Mouse (Mus musculus): ENCODE measurements around the gene Tnfrsf9.
A peak's percentile ranks its signal among the peaks of the same experiment; 100 is the strongest.
"Not testable (repeated sequence)": the region's sequence is repeated elsewhere in the genome, so short reads cannot be mapped to it uniquely, and the experiment has no call there.

Gene Tnfrsf9

GRCm38 (mm10) chr4:150914290-150914733 is at the start of gene Tnfrsf9, which contains the start of gene Park7:
Gene Tnfrsf9, plus strand, starts transcription at chr4:150914562.
Gene Park7, minus strand, starts transcription at chr4:150914437.
- DNase-seq (ENCODE audit: low spot score) = peak; percentile 96

- peak; percentile 23 for DNase-seq (ENCODE audit: low spot score)
Observed at GRCm38 (mm10) chr4:150865371-150865770, 49.0 kb upstream of the Tnfrsf9 start.

GRCm38 (mm10) chr4:150866069-150866468 is 48.3 kb upstream of the Tnfrsf9 start:
- DNase-seq (ENCODE audit: low spot score) = no peak

- DNase-seq (ENCODE audit: low spot score) = no peak
Observed at GRCm38 (mm10) chr4:150866494-150866893, 47.9 kb upstream of the Tnfrsf9 start.

GRCm38 (mm10) chr4:150868161-150868560 is 46.2 kb upstream of the Tnfrsf9 start:
- no peak for DNase-seq (ENCODE audit: low spot score)

GRCm38 (mm10) chr4:150868859-150869258 is 45.5 kb upstream of the Tnfrsf9 start:
- DNase-seq (ENCODE audit: low spot score) = no peak

- DNase-seq (ENCODE audit: low spot score) = no peak
Observed at GRCm38 (mm10) chr4:150869276-150870197, 44.8 kb upstream of the Tnfrsf9 start.

GRCm38 (mm10) chr4:150870963-150871391 is 43.4 kb upstream of the Tnfrsf9 start:
- no peak for DNase-seq (ENCODE audit: low spot score)

- no peak for DNase-seq (ENCODE audit: low spot score)
Observed at GRCm38 (mm10) chr4:150871392-150872138, 42.8 kb upstream of the Tnfrsf9 start.

- no peak for DNase-seq (ENCODE audit: low spot score)
Observed at GRCm38 (mm10) chr4:150872139-150872651, 42.2 kb upstream of the Tnfrsf9 start.

GRCm38 (mm10) chr4:150872681-150873080 is 41.7 kb upstream of the Tnfrsf9 start:
- DNase-seq (ENCODE audit: low spot score) = no peak

GRCm38 (mm10) chr4:150874416-150874815 is 39.9 kb upstream of the Tnfrsf9 start:
- not testable (repeated sequence) for DNase-seq (ENCODE audit: low spot score)

- no peak for DNase-seq (ENCODE audit: low spot score)
Observed at GRCm38 (mm10) chr4:150875393-150875792, 39.0 kb upstream of the Tnfrsf9 start.

GRCm38 (mm10) chr4:150879631-150880030 is 34.7 kb upstream of the Tnfrsf9 start:
- DNase-seq (ENCODE audit: low spot score) = no peak

GRCm38 (mm10) chr4:150880364-150880763 is 34.0 kb upstream of the Tnfrsf9 start:
- no peak for DNase-seq (ENCODE audit: low spot score)

- no peak for DNase-seq (ENCODE audit: low spot score)
Observed at GRCm38 (mm10) chr4:150882632-150883031, 31.7 kb upstream of the Tnfrsf9 start.

GRCm38 (mm10) chr4:150887903-150888302 is 26.5 kb upstream of the Tnfrsf9 start:
- DNase-seq (ENCODE audit: low spot score) = no peak

GRCm38 (mm10) chr4:150888492-150888891 is 25.9 kb upstream of the Tnfrsf9 start:
- DNase-seq (ENCODE audit: low spot score) = no peak

- DNase-seq (ENCODE audit: low spot score) = no peak
Observed at GRCm38 (mm10) chr4:150889273-150889954, 24.9 kb upstream of the Tnfrsf9 start.

- no peak for DNase-seq (ENCODE audit: low spot score)
Observed at GRCm38 (mm10) chr4:150889955-150890315, 24.4 kb upstream of the Tnfrsf9 start.

- DNase-seq (ENCODE audit: low spot score) = no peak
Observed at GRCm38 (mm10) chr4:150891308-150891707, 23.1 kb upstream of the Tnfrsf9 start.
